Mouse (Mus musculus): Measurements from ENCODE around the gene Pgm2.

DNA sequence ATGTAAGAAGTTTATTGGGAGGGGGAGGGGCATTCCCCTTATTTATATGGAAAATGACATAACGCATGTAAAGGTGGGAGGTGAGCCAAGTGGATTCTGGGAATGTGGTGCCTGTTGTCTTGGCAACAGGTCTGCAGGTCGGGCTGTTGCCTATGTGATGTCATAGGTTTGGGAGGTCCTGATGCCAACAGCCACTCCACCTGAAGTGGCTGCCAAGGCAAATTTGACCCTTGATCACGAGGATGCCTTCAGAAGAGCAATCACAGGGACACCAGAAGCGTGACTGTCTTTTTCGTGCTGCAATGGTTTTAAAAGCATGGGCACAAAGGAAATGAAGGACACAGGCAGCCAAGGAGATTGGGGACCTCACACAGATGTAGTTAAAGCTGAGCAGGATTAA is 33.0 kb downstream of the Pgm2 start:
- no peak for TF ChIP-seq CTCF (conservative IDR thresholded peaks at IDR 0.05 in 1 of 2, IDR thresholded peaks at IDR 0.05 in 1 of 2; ENCODE audit: low read depth in 2 of 2, low read length in 2 of 2)
- no peak for TF ChIP-seq MXI1 (IDR thresholded peaks at IDR 0.05; ENCODE audit: low read depth, low read length)
- no peak for TF ChIP-seq HCFC1 (IDR thresholded peaks at IDR 0.05; ENCODE audit: low read depth, low read length)
- no peak for TF ChIP-seq USF1 (IDR thresholded peaks at IDR 0.05; ENCODE audit: low read depth, low read length)
- no peak for TF ChIP-seq ZNF384 (IDR thresholded peaks at IDR 0.05; ENCODE audit: low read depth, low read length)

Data from CH12.LX (cell line).